8 mouse cellular contexts compared by ENCODE assay signal in the genomic region with DNA sequence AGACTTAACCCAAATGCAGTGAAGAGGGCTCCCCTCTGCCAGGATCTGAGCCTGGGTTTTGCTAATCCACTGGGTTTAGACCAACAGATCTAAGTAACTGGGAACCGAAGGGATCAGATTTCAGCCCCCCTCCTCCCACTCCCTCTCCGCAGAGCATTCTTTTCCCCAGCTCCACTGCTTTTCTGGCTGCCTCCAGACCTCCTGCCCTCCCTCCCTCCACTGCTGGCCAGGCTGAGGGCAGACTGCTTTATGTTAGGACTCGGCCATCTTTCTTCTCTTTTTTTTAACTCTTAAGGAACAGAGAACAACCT.
DNase-seq lines count a peak whose midpoint lies in the region; ATAC-seq and TF ChIP-seq lines count a peak whose summit lies in the region.

No protein-coding gene starts in this region.

- peak; percentile 61 for ATAC-seq in forebrain, embryonic 13.5 days
- ATAC-seq in kidney, embryonic 15.5 days (replicated peaks; ENCODE audit: low FRiP score) = peak; percentile 87
- ATAC-seq in megakaryocyte progenitor cell, adult 5-6 weeks (replicated peaks; ENCODE audit: poor library complexity) = no peak

- H3K4me1 ChIP-seq in spleen, adult 2 months (ENCODE audit: control insufficient read depth, insufficient read depth, insufficient read length) = peaks cover 36% of the 10 kb centered on the region
- H3K4me1 ChIP-seq in forebrain, embryonic 13.5 days = peaks cover 46% of the 10 kb centered on the region
- H3K4me1 ChIP-seq in kidney, embryonic 15.5 days = peaks cover 69% of the 10 kb centered on the region

- H3K4me3 ChIP-seq in spleen, adult 2 months (ENCODE audit: extremely low read depth, insufficient read depth, insufficient read length) = no peak overlapping the region
- no peak overlapping the region for H3K4me3 ChIP-seq in forebrain, embryonic 13.5 days
- H3K4me3 ChIP-seq in kidney, embryonic 15.5 days (replicated peaks) = peak overlapping the region; percentile 8
- no peak overlapping the region for H3K4me3 ChIP-seq in myocyte

- H3K4me2 ChIP-seq in forebrain, embryonic 13.5 days = peak overlapping the region; percentile 13; the same call in 1 of the 2 replicates
- peak overlapping the region; percentile 44 for H3K4me2 ChIP-seq in kidney, embryonic 15.5 days
- peak overlapping the region; percentile 73 for H3K4me2 ChIP-seq in myocyte (ENCODE audit: low read depth)

- H3K27ac ChIP-seq in spleen, adult 2 months (ENCODE audit: insufficient read depth, low read length) = peak overlapping the region; percentile 77
- peak overlapping the region; percentile 77 for H3K27ac ChIP-seq in forebrain, embryonic 13.5 days
- H3K27ac ChIP-seq in kidney, embryonic 15.5 days = peak overlapping the region; percentile 95

- no peak for DNase-seq in spleen, adult 2 months (ENCODE audit: low read depth in 1 of 2, low spot score in 2 of 2)
- no peak for DNase-seq in spleen, postnatal 36 days (ENCODE audit: low spot score in 2 of 2)
- no peak for DNase-seq in spleen, postnatal 4 days (ENCODE audit: low spot score in 2 of 2)
- no peak for DNase-seq in right cerebral cortex, adult 2 months (ENCODE audit: low spot score in 2 of 2)

- H3K9me3 ChIP-seq in forebrain, embryonic 13.5 days (replicated peaks) = no peaks in the 10 kb centered on the region
- no peaks in the 10 kb centered on the region for H3K9me3 ChIP-seq in kidney, embryonic 15.5 days (replicated peaks)

- no peak overlapping the region for H3K9ac ChIP-seq in forebrain, embryonic 13.5 days
- H3K9ac ChIP-seq in kidney, embryonic 15.5 days = no peak overlapping the region

- H3K79me2 ChIP-seq in myocyte (ENCODE audit: control insufficient read depth, insufficient read depth) = no peaks in the 10 kb centered on the region

- no peak for TF ChIP-seq CTCF in spleen, adult 2 months (IDR thresholded peaks at IDR 0.05; ENCODE audit: extremely low read depth, insufficient read depth, insufficient read length, insufficient replicate concordance)

- 0 out of 2 replicates have a peak, but pooled peaks cover 4% of the 10 kb centered on the region for H3K36me3 ChIP-seq in spleen, adult 2 months (ENCODE audit: control insufficient read depth, insufficient read depth, low read length)
- H3K36me3 ChIP-seq in forebrain, embryonic 13.5 days (ENCODE audit: poor library complexity, severe bottlenecking) = peaks cover 24% of the 10 kb centered on the region
- H3K36me3 ChIP-seq in kidney, embryonic 15.5 days = no peaks in the 10 kb centered on the region
- no peaks in the 10 kb centered on the region for H3K36me3 ChIP-seq in myocyte (ENCODE audit: control insufficient read depth, insufficient read depth)

- TF ChIP-seq POLR2A in spleen, adult 2 months (IDR thresholded peaks at IDR 0.05; ENCODE audit: low read depth, low read length) = no peak
- peak; percentile 26 for TF ChIP-seq POLR2A in myocyte (IDR thresholded peaks at IDR 0.05; ENCODE audit: insufficient read length, low read depth)

- no peak overlapping the region for H3ac ChIP-seq in myocyte (ENCODE audit: control insufficient read depth, insufficient read length)

- H3K27me3 ChIP-seq in spleen, adult 2 months (ENCODE audit: control insufficient read depth, insufficient read depth, low read length) = no peaks in the 10 kb centered on the region
- no peaks in the 10 kb centered on the region for H3K27me3 ChIP-seq in forebrain, embryonic 13.5 days
- no peaks in the 10 kb centered on the region for H3K27me3 ChIP-seq in kidney, embryonic 15.5 days
- no peaks in the 10 kb centered on the region for H3K27me3 ChIP-seq in myocyte (ENCODE audit: control insufficient read depth, insufficient read depth, insufficient read length)

- WGBS in spleen, adult 2 months = 53% methylated on average over 3 of the region's 3 CpGs
- WGBS in forebrain, embryonic 13.5 days = 0% methylated on average over 3 of the region's 3 CpGs
- 0% methylated on average over 3 of the region's 3 CpGs for WGBS in kidney, embryonic 15.5 days

TF ChIP-seq in myocyte, 11 proteins besides CTCF, POLR2A, EP300 and RAD21:
- TF ChIP-seq REST (IDR thresholded peaks at IDR 0.05; ENCODE audit: insufficient read depth, insufficient read length) (no peak), MYOD1 (IDR thresholded peaks at IDR 0.05; ENCODE audit: control insufficient read depth in 1 of 3, insufficient read length in 2 of 3, low read depth in 2 of 3) (peak in 1 of 3 experiments; percentile 8)

Comparison
In these comparisons a context has a peak if more than half of its experiments do, and no peak if none do; other contexts are left out.
1. H3K4me2 ChIP-seq: peak in every context shown above with its lines; median percentile 73 in myocyte; 44 in kidney, embryonic 15.5 days; 13 in forebrain, embryonic 13.5 days.